Mouse (Mus musculus) forebrain, embryonic 13.5 days (tissue): ENCODE data around the gene Mmp21. TPM values are rescaled to one million over a fixed set of nuclear protein-coding genes. Genes with fewer than 3 reads are reported as not detected.

Source experiments
- ATAC-seq: fragments of 200-750 bp; cut with Nextera tagmentation; 2 replicates; pipeline ENCODE4 v1.8.0; 2017
- H3K27ac ChIP-seq: fragments of 300-500 bp; sonication (generic); 2 replicates; pipeline ENCODE4 v1.5.1; 2015; ENCODE audit warnings: inconsistent platforms, mild to moderate bottlenecking, moderate library complexity
- H3K27me3 ChIP-seq: fragments of 300-500 bp; sonication (generic); 2 replicates; pipeline ENCODE4 v1.6.1; 2015; ENCODE audit warnings: mild to moderate bottlenecking, inconsistent platforms
- H3K36me3 ChIP-seq: fragments of 300-500 bp; sonication (generic); 2 replicates; pipeline ENCODE4 v1.6.1; 2015; ENCODE audit warnings: mild to moderate bottlenecking, inconsistent platforms; ENCODE audit not compliant: poor library complexity, severe bottlenecking
- H3K4me1 ChIP-seq: fragments of 300-500 bp; sonication (generic); 2 replicates; pipeline ENCODE4 v1.6.1; 2015; ENCODE audit warnings: inconsistent platforms
- H3K4me2 ChIP-seq: fragments of 300-500 bp; sonication (generic); 2 replicates; pipeline ENCODE4 v1.6.1; 2015; ENCODE audit warnings: inconsistent platforms, mild to moderate bottlenecking, moderate library complexity
- H3K4me3 ChIP-seq: fragments of 300-500 bp; sonication (generic); 2 replicates; pipeline ENCODE4 v1.5.1; 2015; ENCODE audit warnings: mild to moderate bottlenecking, inconsistent platforms
- H3K9ac ChIP-seq: fragments of 300-500 bp; sonication (generic); 2 replicates; pipeline ENCODE4 v1.6.1; 2015; ENCODE audit warnings: mild to moderate bottlenecking, inconsistent platforms
- H3K9me3 ChIP-seq: fragments of 300-500 bp; sonication (generic); replicated peaks from 2 replicates; pipeline ENCODE4 v1.6.1; 2016; ENCODE audit warnings: inconsistent platforms
- WGBS: fragments of 180-500 bp; shearing (Covaris S2); methylation state at CpG from one replicate; pipeline ENCODE4 v1.1.7; 2015; 5-methylcytosine and 5-hydroxymethylcytosine counted together
- polyA plus RNA-seq: library from polyadenylated mRNA; unstranded; fragments of >200 nt; fragmentation: Nextera tagmentation; extraction: Ambion mirVana; gene quantifications from 2 replicates; pipeline ENCODE4 v1.2.1, GENCODE M21; 2015

The Mmp21 gene
- polyA plus RNA-seq, 1 experiment from 2014 or later: 0.23 TPM

DNA sequence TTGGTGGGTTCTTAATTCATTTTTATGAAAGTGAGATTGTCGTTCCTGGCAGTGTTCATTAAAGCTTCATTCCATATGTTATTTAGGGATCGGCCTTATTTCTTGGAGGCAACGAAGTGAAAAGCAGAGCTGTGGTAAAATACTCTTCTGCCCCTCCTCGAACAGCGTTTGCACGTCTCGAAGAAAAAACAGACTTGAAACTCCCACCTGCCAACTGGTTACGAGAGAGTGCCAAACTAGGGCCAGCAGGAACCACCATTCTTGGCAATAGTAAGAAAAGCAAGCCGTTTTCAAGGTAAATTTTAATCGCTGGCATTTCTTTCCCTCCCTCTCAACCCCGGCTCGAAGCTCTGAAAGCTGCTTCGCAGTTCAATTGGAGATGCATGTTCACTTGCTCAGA lies 41.0 kb downstream of the Mmp21 start:
- H3K4me2 ChIP-seq: peak overlapping the region; percentile 97
- peak overlapping the region; percentile 91 for H3K4me3 ChIP-seq
- H3K27ac ChIP-seq: no peak overlapping the region
- no peaks in the 10 kb centered on the region for H3K27me3 ChIP-seq
- H3K9me3 ChIP-seq: no peaks in the 10 kb centered on the region
- 88% methylated on average over 13 of the region's 13 CpGs for WGBS
- no peak for ATAC-seq
- H3K4me1 ChIP-seq: peaks cover 14% of the 10 kb centered on the region
- H3K9ac ChIP-seq: no peak overlapping the region
- peaks cover 32% of the 10 kb centered on the region for H3K36me3 ChIP-seq

DNA sequence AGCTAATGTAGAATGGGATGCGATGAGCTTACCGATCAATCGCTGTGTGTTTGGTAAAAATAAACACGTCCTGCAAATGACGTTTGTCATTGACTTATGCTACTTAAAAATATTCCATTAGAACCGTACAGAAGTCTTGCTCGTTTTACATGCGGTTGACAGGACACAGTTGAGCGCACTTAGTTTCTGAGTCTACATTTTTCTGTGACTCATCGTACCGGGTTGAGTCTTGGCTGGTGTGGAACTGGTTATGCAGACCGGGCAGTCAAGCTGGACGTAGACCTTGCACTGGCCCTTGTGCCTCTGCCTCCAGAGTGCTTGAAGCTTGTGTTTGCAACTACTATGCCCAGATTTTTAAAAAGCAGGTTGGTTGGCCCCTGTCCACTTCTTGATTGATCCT lies 41.6 kb downstream of the Mmp21 start:
- ATAC-seq: no peak
- Histone ChIP-seq H3K4me3 (peak overlapping the region; percentile 91), H3K27me3 (no peaks in the 10 kb centered on the region), H3K9me3 (no peaks in the 10 kb centered on the region), H3K36me3 (peaks cover 27% of the 10 kb centered on the region), H3K4me1 (peaks cover 14% of the 10 kb centered on the region), H3K4me2 (peak overlapping the region; percentile 97), H3K27ac (no peak overlapping the region), H3K9ac (peak overlapping the region; percentile 92)
- WGBS: 17% methylated on average over 13 of the region's 13 CpGs

DNA sequence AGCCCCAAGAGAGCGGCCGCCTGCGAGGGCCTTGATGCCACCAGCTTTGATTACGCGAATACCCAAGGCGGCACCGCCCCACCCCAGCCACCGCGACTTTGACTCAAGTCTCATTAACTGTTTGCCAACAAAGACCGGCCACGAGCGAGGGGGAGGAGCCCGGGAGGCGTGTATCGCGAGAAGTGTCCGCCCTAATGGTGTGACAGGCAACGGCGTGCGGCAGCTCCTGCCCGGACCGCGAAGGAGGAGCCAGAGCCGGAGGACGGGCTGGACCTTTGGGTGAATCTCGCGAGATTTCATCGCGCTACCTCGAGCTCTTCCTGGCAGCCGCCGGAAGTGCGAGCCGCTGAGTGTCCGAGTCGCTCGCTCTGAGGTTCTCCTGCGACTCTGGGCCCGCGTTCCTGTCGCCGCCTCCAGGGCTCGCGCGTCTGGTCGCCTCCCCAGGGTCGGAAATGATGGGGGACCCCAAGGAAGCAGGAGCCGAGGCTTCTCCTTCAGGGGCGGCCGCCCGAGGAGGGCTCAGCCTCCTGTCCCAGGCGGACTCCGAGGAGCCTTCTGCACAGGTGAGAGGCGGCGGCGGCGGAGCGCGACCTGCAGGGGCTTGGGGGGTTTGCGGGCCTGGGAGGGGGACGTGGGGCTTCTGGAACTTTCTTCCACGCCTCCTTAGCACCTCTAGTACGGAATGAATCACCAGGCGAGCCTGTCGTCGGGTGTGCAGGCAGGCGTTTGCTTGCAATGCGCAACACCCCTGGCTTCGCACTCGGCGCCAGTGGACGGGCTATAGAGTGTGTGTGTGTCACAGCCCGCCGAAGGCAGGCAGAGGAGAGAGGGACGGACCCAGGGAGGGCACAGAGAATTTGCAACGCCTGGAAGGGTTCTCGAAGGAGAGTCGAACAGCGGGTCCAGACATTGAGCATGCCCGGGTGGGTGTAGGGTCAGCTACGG lies 42.2 kb downstream of the Mmp21 start, which contains the start of gene Edrf1:
Gene Edrf1, plus strand, starts transcription at position 183 of the 945 bp plus-strand sequence.
- no peaks in the 10 kb centered on the region for H3K27me3 ChIP-seq
- under 1% methylated on average over 81 of the region's 81 CpGs for WGBS
- H3K4me2 ChIP-seq: peak within 1 kb of the TSS; percentile 97
- H3K4me3 ChIP-seq: peak within 1 kb of the TSS; percentile 91
- H3K9ac ChIP-seq: peak within 1 kb of the TSS; percentile 92
- peaks cover 14% of the 10 kb centered on the region for H3K4me1 ChIP-seq
- peak within 1 kb of the TSS; percentile 91 for H3K27ac ChIP-seq
- H3K9me3 ChIP-seq: no peaks in the 10 kb centered on the region
- peak; percentile 98 for ATAC-seq
- peaks cover 20% of the 10 kb centered on the region for H3K36me3 ChIP-seq

DNA sequence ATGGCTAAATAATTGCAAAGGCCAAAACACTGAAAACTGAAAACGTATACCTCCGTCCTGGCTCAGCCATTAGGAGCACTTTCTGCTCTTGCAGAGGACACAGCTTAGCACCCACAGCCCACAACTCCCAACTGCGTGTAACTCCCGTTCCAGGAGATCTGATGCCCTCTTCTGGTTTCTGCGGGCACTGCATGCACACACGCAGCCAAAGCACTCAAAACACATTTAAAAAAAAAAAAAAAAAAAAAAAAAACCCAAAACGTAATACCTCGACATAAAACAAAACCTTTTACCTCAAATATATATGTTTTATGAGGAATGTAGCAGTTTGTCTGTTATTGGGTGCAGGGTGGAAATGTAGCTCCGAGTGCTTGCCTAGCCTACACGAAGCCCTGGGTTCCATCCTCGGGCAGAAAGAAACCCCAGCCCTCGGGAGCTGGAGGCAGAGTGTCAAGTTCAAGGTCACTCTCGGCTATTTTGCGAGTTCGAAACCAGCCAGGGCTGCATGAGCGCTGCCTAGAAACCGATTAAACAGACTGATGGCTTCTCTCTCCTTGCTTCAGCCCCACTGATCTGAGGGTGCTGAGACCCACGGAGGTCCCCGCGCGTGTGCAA lies 43.0 kb downstream of the Mmp21 start:
- H3K36me3 ChIP-seq: peaks cover 12% of the 10 kb centered on the region
- no peaks in the 10 kb centered on the region for H3K9me3 ChIP-seq
- peaks cover 14% of the 10 kb centered on the region for H3K4me1 ChIP-seq
- H3K27me3 ChIP-seq: no peaks in the 10 kb centered on the region
- peak overlapping the region; percentile 91 for H3K27ac ChIP-seq
- ATAC-seq: peak; percentile 52
- peak overlapping the region; percentile 83 for H3K9ac ChIP-seq
- 1% methylated on average over 21 of the region's 21 CpGs for WGBS
- peak overlapping the region; percentile 91 for H3K4me3 ChIP-seq
- H3K4me2 ChIP-seq: peak overlapping the region; percentile 97

- no peaks in the 10 kb centered on the region for H3K27me3 ChIP-seq
- H3K4me1 ChIP-seq: peaks cover 14% of the 10 kb centered on the region
- WGBS: 57% methylated on average over 10 of the region's 12 CpGs
- no peak overlapping the region for H3K4me3 ChIP-seq
- H3K27ac ChIP-seq: no peak overlapping the region
- no peaks in the 10 kb centered on the region for H3K9me3 ChIP-seq
- no peak for ATAC-seq
- H3K36me3 ChIP-seq: no peaks in the 10 kb centered on the region
- no peak overlapping the region for H3K4me2 ChIP-seq
- H3K9ac ChIP-seq: no peak overlapping the region
Measured at GRCm38 (mm10) chr7:133634932-133635650, 44.8 kb downstream of the Mmp21 start.

DNA sequence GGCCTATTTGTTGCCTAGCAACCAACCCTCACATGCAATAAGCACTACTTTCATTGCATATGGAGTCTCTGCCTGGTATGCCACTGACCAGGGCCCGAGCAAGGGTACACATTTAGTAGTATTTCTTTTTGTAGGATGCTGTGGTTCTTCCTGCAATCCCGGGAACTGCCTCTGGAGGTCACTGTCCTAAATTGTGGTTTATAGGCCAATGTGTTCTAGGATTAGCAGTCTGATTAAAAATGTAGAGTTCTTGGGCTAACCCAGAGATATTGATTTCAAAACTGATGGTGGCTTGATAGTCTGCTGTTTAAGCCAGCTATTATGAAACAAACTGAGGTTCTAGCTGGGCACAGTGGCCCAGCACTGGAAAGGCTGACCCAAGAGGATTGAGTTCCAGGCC lies 47.4 kb downstream of the Mmp21 start:
- no peak overlapping the region for H3K4me3 ChIP-seq
- H3K9ac ChIP-seq: no peak overlapping the region
- H3K4me2 ChIP-seq: no peak overlapping the region
- no peaks in the 10 kb centered on the region for H3K9me3 ChIP-seq
- 23% methylated on average over 2 of the region's 2 CpGs for WGBS
- no peak overlapping the region for H3K27ac ChIP-seq
- ATAC-seq: no peak
- no peaks in the 10 kb centered on the region for H3K36me3 ChIP-seq
- H3K4me1 ChIP-seq: no peaks in the 10 kb centered on the region
- no peaks in the 10 kb centered on the region for H3K27me3 ChIP-seq

DNA sequence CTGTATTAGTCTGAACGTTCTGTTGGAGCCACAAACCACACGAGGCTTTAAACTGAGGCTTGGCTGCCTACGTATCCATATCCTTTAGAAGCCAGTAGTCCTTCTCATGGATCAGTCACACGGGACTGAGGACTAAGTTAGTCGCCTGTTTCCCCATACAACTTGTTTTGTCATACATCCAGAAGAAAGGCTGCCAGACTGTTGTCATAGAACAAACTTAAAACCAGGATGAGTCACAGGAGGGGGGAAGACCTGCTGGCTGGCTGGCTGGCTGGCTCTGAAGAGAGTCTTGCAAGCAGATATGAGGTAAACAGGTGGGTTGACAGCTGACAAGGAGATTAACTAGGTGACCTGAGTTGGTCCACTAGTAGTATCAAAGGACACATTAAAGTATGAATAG lies 49.0 kb downstream of the Mmp21 start:
- whole genome bisulfite sequencing: 87% methylated on average over 5 of the region's 5 CpGs
- ATAC-seq: no peak
- Histone ChIP-seq H3K27me3 (no peaks in the 10 kb centered on the region), H3K4me2 (no peak overlapping the region), H3K4me3 (no peak overlapping the region), H3K9ac (no peak overlapping the region), H3K27ac (no peak overlapping the region), H3K9me3 (no peaks in the 10 kb centered on the region), H3K36me3 (no peaks in the 10 kb centered on the region), H3K4me1 (no peaks in the 10 kb centered on the region)

- Histone ChIP-seq H3K27me3 (no peaks in the 10 kb centered on the region), H3K9me3 (no peaks in the 10 kb centered on the region), H3K9ac (no peak overlapping the region), H3K27ac (no peak overlapping the region), H3K4me3 (no peak overlapping the region), H3K4me1 (no peaks in the 10 kb centered on the region), H3K4me2 (no peak overlapping the region), H3K36me3 (no peaks in the 10 kb centered on the region)
- no peak for ATAC-seq
- WGBS: 50% methylated on average over 14 of the region's 14 CpGs
Measured at GRCm38 (mm10) chr7:133627184-133627936, 52.5 kb downstream of the Mmp21 start.

Other genes starting within 250 kb of the Mmp21 start
- not detected in 2 replicates for gene Tex36, start 77.9 kb downstream of the Mmp21 start, polyA plus RNA-seq
- gene Edrf1, start 42.5 kb downstream of the Mmp21 start, polyA plus RNA-seq: 22.4 and 25.3 TPM in 2 replicates
- gene Bccip, start 29.3 kb upstream of the Mmp21 start, polyA plus RNA-seq: 139 and 149 TPM in 2 replicates
- gene Uros, start 30.0 kb upstream of the Mmp21 start, polyA plus RNA-seq: 46.2 and 48.7 TPM in 2 replicates
- gene Fank1, start 96.8 kb upstream of the Mmp21 start, polyA plus RNA-seq: 1.8 and 2.9 TPM in 2 replicates
- gene Dhx32, start 102.7 kb upstream of the Mmp21 start, polyA plus RNA-seq: 45.7 and 52.3 TPM in 2 replicates